Mouse (Mus musculus) heart, postnatal 0 days (tissue): ENCODE measurements around the gene Sp9. TPM values are rescaled to one million over a fixed set of nuclear protein-coding genes. Genes with fewer than 3 reads are reported as not detected.

Experiments
- ATAC-seq: fragments of 200-750 bp; cut with Nextera tagmentation; 2 replicates; pipeline ENCODE4 v1.8.0; 2017; ENCODE audit warnings: low read depth, moderate number of reproducible peaks, moderate library complexity; ENCODE audit not compliant: insufficient read depth
- DNase-seq: peaks from one replicate; pipeline ENCODE4 v3.0.0-alpha.2; 2016; ENCODE audit warnings: low spot score
- H3K27ac ChIP-seq: fragments of 300-500 bp; sonication (generic); 2 replicates; pipeline ENCODE4 v1.5.1; 2014; ENCODE audit warnings: low read depth, mild to moderate bottlenecking
- H3K27me3 ChIP-seq: fragments of 300-500 bp; sonication (generic); 2 replicates; pipeline ENCODE4 v1.6.1; 2014; ENCODE audit warnings: low read length, mixed read lengths; ENCODE audit not compliant: control insufficient read depth, insufficient read depth
- H3K36me3 ChIP-seq: fragments of 300-500 bp; sonication (generic); replicated peaks from 2 replicates; pipeline ENCODE4 v1.6.1; 2014; ENCODE audit warnings: low read length, mixed read lengths; ENCODE audit not compliant: control insufficient read depth, insufficient read depth
- H3K4me1 ChIP-seq: fragments of 300-500 bp; sonication (generic); 2 replicates; pipeline ENCODE4 v1.6.1; 2014; ENCODE audit warnings: antibody characterized with exemption; ENCODE audit not compliant: control insufficient read depth, insufficient read depth
- H3K4me2 ChIP-seq: fragments of 300-500 bp; sonication (generic); 2 replicates; pipeline ENCODE4 v1.6.1; 2014; ENCODE audit warnings: low read depth, mild to moderate bottlenecking, low read length, moderate library complexity
- H3K4me3 ChIP-seq: fragments of 300-500 bp; sonication (generic); 2 replicates; pipeline ENCODE4 v1.5.1; 2014; ENCODE audit warnings: low read depth, low read length
- H3K9ac ChIP-seq: fragments of 300-500 bp; sonication (generic); replicated peaks from 2 replicates; pipeline ENCODE4 v1.6.1; 2014; ENCODE audit warnings: low read depth, low read length, mixed read lengths
- H3K9me3 ChIP-seq: fragments of 300-500 bp; sonication (generic); replicated peaks from 2 replicates; pipeline ENCODE4 v1.6.1; 2016; ENCODE audit warnings: low read length; ENCODE audit not compliant: control insufficient read depth
- CTCF ChIP-seq: IDR thresholded peaks from 2 replicates; pipeline ENCODE4 v1.5.1; 2016; ENCODE audit warnings: antibody characterized with exemption, control low read depth, low read depth
- EP300 ChIP-seq: IDR thresholded peaks from 2 replicates; pipeline ENCODE4 v1.6.1; 2016; ENCODE audit warnings: antibody characterized with exemption, low read depth
- WGBS: fragments of 180-500 bp; shearing (Covaris S2); extraction: QIAGEN DNeasy Blood & Tissue Kit; methylation state at CpG from one replicate; pipeline ENCODE4 v1.1.7; 2014; 5-methylcytosine and 5-hydroxymethylcytosine counted together
- polyA plus RNA-seq: library from polyadenylated mRNA; unstranded; fragments of >200 nt; fragmentation: Nextera tagmentation; extraction: Ambion mirVana; gene quantifications from 2 replicates; pipeline ENCODE4 v1.2.1, GENCODE M21; 2015
- total RNA-seq: library from RNA; depleted of rRNA; stranded (reverse); fragments of >200 nt; gene quantifications from 2 replicates; pipeline ENCODE4 v1.2.3, GENCODE M21; 2014; ENCODE audit warnings: low replicate concordance

Sp9 gene
- total and polyA plus RNA-seq, 2 experiments from 2014 or later, result not detected

GRCm38 (mm10) chr2:73285630-73286029, 13.9 kb downstream of the Sp9 start:
- Histone ChIP-seq H3K36me3 (peaks cover 20% of the 10 kb centered on the region; the same call in 1 of the 2 replicates), H3K27me3 (peaks cover 16% of the 10 kb centered on the region), H3K9me3 (no peaks in the 10 kb centered on the region), H3K9ac (no peak overlapping the region), H3K4me1 (no peaks in the 10 kb centered on the region), H3K4me3 (no peak overlapping the region), H3K4me2 (no peak overlapping the region), H3K27ac (no peak overlapping the region)
- ATAC-seq (no peak), DNase-seq (no peak)
- TF ChIP-seq CTCF (peak; percentile 50), EP300 (no peak)
- 14% methylated on average over 2 of the region's 2 CpGs for whole genome bisulfite sequencing

DNA sequence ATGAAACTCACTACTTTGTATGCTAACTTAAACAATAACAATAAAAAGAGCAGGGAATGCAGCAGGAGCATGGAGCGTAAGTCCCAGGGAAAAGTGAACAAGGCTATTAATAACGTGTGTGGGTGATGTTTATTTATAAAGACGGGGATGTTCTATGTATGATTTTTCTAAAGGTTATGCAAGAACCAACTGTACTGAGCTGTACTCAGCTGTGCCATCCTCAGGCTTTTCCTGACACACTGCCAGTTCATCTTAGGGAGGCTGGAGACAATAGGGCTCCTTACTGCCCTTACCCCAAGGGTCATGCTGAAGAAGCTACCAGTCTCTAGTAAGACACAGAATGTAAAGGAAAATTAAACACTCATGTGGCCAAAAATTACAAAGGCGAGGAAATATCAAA, 19.4 kb downstream of the Sp9 start:
- DNase-seq, result no peak
- Histone ChIP-seq H3K4me3 (no peak overlapping the region), H3K9me3 (no peaks in the 10 kb centered on the region), H3K27me3 (no peaks in the 10 kb centered on the region), H3K4me2 (no peak overlapping the region), H3K9ac (no peak overlapping the region), H3K36me3 (peaks cover 55% of the 10 kb centered on the region), H3K4me1 (no peaks in the 10 kb centered on the region), H3K27ac (no peak overlapping the region)
- WGBS, result 64% methylated on average over 4 of the region's 4 CpGs
- no peak for ATAC-seq
- TF ChIP-seq CTCF (no peak), EP300 (no peak)

DNA sequence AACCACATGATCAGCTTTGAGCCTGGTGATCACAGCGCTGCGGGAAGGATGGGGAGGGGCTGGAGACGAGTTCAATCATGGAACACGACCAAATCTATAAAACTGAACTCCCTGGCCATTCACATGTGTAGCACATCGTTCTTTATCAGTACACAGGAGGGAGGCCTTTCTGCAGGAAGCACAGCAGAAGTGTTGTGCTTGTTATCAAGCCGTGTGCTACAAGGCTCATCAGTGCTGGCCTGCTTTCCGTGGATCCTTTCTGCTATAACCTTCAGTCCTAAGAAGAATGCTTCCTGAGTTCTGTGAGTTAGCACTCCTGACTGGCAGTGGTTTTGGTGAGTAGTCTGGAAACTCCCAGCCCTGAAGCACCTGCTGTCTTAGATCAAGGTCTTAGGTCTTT, 23.3 kb downstream of the Sp9 start:
- Histone ChIP-seq H3K9me3 (no peaks in the 10 kb centered on the region), H3K9ac (no peak overlapping the region), H3K4me2 (no peak overlapping the region), H3K4me1 (no peaks in the 10 kb centered on the region), H3K4me3 (no peak overlapping the region), H3K36me3 (peaks cover 57% of the 10 kb centered on the region), H3K27me3 (no peaks in the 10 kb centered on the region), H3K27ac (no peak overlapping the region)
- ATAC-seq (no peak), DNase-seq (no peak)
- 62% methylated on average over 7 of the region's 7 CpGs for WGBS
- no peak for TF ChIP-seq CTCF

- no peak for DNase-seq
- Histone ChIP-seq H3K9ac (no peak overlapping the region), H3K4me3 (no peak overlapping the region), H3K27me3 (no peaks in the 10 kb centered on the region), H3K27ac (no peak overlapping the region), H3K4me1 (no peaks in the 10 kb centered on the region), H3K36me3 (peaks cover 54% of the 10 kb centered on the region), H3K9me3 (no peaks in the 10 kb centered on the region), H3K4me2 (no peak overlapping the region)
- no peak for ATAC-seq
- TF ChIP-seq CTCF (no peak), EP300 (no peak)
- 77% methylated on average over 7 of the region's 7 CpGs for WGBS
Observed at GRCm38 (mm10) chr2:73298154-73298553, 26.4 kb downstream of the Sp9 start.

GRCm38 (mm10) chr2:73298841-73299240, 27.1 kb downstream of the Sp9 start:
- no peaks in the 10 kb centered on the region for H3K4me1 ChIP-seq
- H3K4me3 ChIP-seq, result no peak overlapping the region
- H3K4me2 ChIP-seq, result no peak overlapping the region
- no peaks in the 10 kb centered on the region for H3K9me3 ChIP-seq
- WGBS, result 84% methylated on average over 3 of the region's 3 CpGs
- H3K27ac ChIP-seq, result no peak overlapping the region
- H3K9ac ChIP-seq, result no peak overlapping the region
- H3K36me3 ChIP-seq, result peaks cover 57% of the 10 kb centered on the region
- DNase-seq (no peak), ATAC-seq (no peak)
- TF ChIP-seq CTCF (no peak), EP300 (no peak)
- H3K27me3 ChIP-seq, result no peaks in the 10 kb centered on the region

DNA sequence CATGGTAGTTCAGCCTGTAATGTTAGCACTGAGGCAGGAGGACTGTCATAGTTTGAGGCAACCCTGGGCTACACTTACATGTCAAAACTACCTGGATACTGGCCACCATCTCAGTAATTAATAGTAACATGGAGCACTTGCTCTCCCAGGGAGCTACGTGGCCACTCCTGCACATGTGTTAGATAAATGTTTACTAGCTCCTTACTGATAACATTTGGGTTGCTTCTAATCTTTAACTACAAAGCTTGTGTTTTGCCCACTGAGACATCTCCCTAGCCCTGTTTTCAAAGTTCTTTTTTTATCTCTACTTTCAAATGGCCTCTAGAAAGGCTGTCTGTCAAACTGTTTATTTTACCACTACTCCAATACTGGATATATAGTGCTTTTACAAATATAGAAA, 30.3 kb downstream of the Sp9 start:
- Histone ChIP-seq H3K9me3 (no peaks in the 10 kb centered on the region), H3K4me3 (no peak overlapping the region), H3K27ac (no peak overlapping the region), H3K9ac (no peak overlapping the region), H3K36me3 (peaks cover 66% of the 10 kb centered on the region), H3K4me1 (no peaks in the 10 kb centered on the region), H3K27me3 (no peaks in the 10 kb centered on the region), H3K4me2 (no peak overlapping the region)
- WGBS, result 35% methylated on average over 1 of the region's 1 CpGs
- TF ChIP-seq CTCF (no peak), EP300 (no peak)
- no peak for ATAC-seq
- DNase-seq, result no peak
